Mouse (Mus musculus) heart, postnatal 0 days (tissue): ENCODE data around the gene Lman1l. TPM values are rescaled to one million over a fixed set of nuclear protein-coding genes. Genes with fewer than 3 reads are reported as not detected.

Experiments
- ATAC-seq: fragments of 200-750 bp; cut with Nextera tagmentation; 2 replicates; pipeline ENCODE4 v1.8.0; 2017; ENCODE audit warnings: low read depth, moderate number of reproducible peaks, moderate library complexity; ENCODE audit not compliant: insufficient read depth
- DNase-seq: peaks from one replicate; pipeline ENCODE4 v3.0.0-alpha.2; 2016; ENCODE audit warnings: low spot score
- H3K27ac ChIP-seq: fragments of 300-500 bp; sonication (generic); 2 replicates; pipeline ENCODE4 v1.5.1; 2014; ENCODE audit warnings: low read depth, mild to moderate bottlenecking
- H3K27me3 ChIP-seq: fragments of 300-500 bp; sonication (generic); 2 replicates; pipeline ENCODE4 v1.6.1; 2014; ENCODE audit warnings: low read length, mixed read lengths; ENCODE audit not compliant: control insufficient read depth, insufficient read depth
- H3K36me3 ChIP-seq: fragments of 300-500 bp; sonication (generic); replicated peaks from 2 replicates; pipeline ENCODE4 v1.6.1; 2014; ENCODE audit warnings: low read length, mixed read lengths; ENCODE audit not compliant: control insufficient read depth, insufficient read depth
- H3K4me1 ChIP-seq: fragments of 300-500 bp; sonication (generic); 2 replicates; pipeline ENCODE4 v1.6.1; 2014; ENCODE audit warnings: antibody characterized with exemption; ENCODE audit not compliant: control insufficient read depth, insufficient read depth
- H3K4me2 ChIP-seq: fragments of 300-500 bp; sonication (generic); 2 replicates; pipeline ENCODE4 v1.6.1; 2014; ENCODE audit warnings: low read depth, mild to moderate bottlenecking, low read length, moderate library complexity
- H3K4me3 ChIP-seq: fragments of 300-500 bp; sonication (generic); 2 replicates; pipeline ENCODE4 v1.5.1; 2014; ENCODE audit warnings: low read depth, low read length
- H3K9ac ChIP-seq: fragments of 300-500 bp; sonication (generic); replicated peaks from 2 replicates; pipeline ENCODE4 v1.6.1; 2014; ENCODE audit warnings: low read depth, low read length, mixed read lengths
- H3K9me3 ChIP-seq: fragments of 300-500 bp; sonication (generic); replicated peaks from 2 replicates; pipeline ENCODE4 v1.6.1; 2016; ENCODE audit warnings: low read length; ENCODE audit not compliant: control insufficient read depth
- CTCF ChIP-seq: IDR thresholded peaks from 2 replicates; pipeline ENCODE4 v1.5.1; 2016; ENCODE audit warnings: antibody characterized with exemption, control low read depth, low read depth
- EP300 ChIP-seq: IDR thresholded peaks from 2 replicates; pipeline ENCODE4 v1.6.1; 2016; ENCODE audit warnings: antibody characterized with exemption, low read depth
- WGBS: fragments of 180-500 bp; shearing (Covaris S2); extraction: QIAGEN DNeasy Blood & Tissue Kit; methylation state at CpG from one replicate; pipeline ENCODE4 v1.1.7; 2014; 5-methylcytosine and 5-hydroxymethylcytosine counted together
- polyA plus RNA-seq: library from polyadenylated mRNA; unstranded; fragments of >200 nt; fragmentation: Nextera tagmentation; extraction: Ambion mirVana; gene quantifications from 2 replicates; pipeline ENCODE4 v1.2.1, GENCODE M21; 2015
- total RNA-seq: library from RNA; depleted of rRNA; stranded (reverse); fragments of >200 nt; gene quantifications from 2 replicates; pipeline ENCODE4 v1.2.3, GENCODE M21; 2014; ENCODE audit warnings: low replicate concordance

Gene Lman1l
- total and polyA plus RNA-seq, 2 experiments from 2014 or later = 0.15 TPM; not detected in 1

- Histone ChIP-seq H3K27me3 (no peaks in the 10 kb centered on the region), H3K36me3 (peaks cover 57% of the 10 kb centered on the region), H3K4me3 (no peak overlapping the region), H3K9ac (no peak overlapping the region), H3K27ac (no peak overlapping the region), H3K4me2 (no peak overlapping the region), H3K4me1 (peaks cover 9% of the 10 kb centered on the region; the same call in 1 of the 2 replicates), H3K9me3 (no peaks in the 10 kb centered on the region)
- WGBS = 47% methylated on average over 5 of the region's 5 CpGs
- ATAC-seq (no peak), DNase-seq (no peak)
- TF ChIP-seq EP300 (no peak), CTCF (peak; percentile 43)
Measured at GRCm38 (mm10) chr9:57590726-57591125, 29.8 kb downstream of the Lman1l start.

- ATAC-seq (peak; percentile 84), DNase-seq (peak; percentile 70)
- Histone ChIP-seq H3K27ac (peak within 1 kb of the TSS; percentile 71), H3K4me3 (peak within 1 kb of the TSS; percentile 74), H3K27me3 (no peaks in the 10 kb centered on the region), H3K9me3 (no peaks in the 10 kb centered on the region), H3K4me1 (peaks cover 9% of the 10 kb centered on the region; the same call in 1 of the 2 replicates), H3K4me2 (peak within 1 kb of the TSS; percentile 87), H3K36me3 (peaks cover 56% of the 10 kb centered on the region), H3K9ac (peak within 1 kb of the TSS; percentile 73)
- TF ChIP-seq CTCF (peak; percentile 18; the same call in 1 of the 2 replicates), EP300 (no peak)
- WGBS = under 1% methylated on average over 56 of the region's 58 CpGs
Measured at GRCm38 (mm10) chr9:57589224-57590126, 31.1 kb downstream of the Lman1l start, which contains the start of gene Ulk3. Ulk3 (plus strand) TSS chr9:57589452.

- ATAC-seq (no peak), DNase-seq (no peak)
- TF ChIP-seq EP300 = no peak
- TF ChIP-seq CTCF = no peak
- no peak overlapping the region for H3K4me2 ChIP-seq
- 0 out of 2 replicates have a peak, but pooled peaks cover 6% of the 10 kb centered on the region for H3K4me1 ChIP-seq
- H3K9me3 ChIP-seq = no peaks in the 10 kb centered on the region
- no peak overlapping the region for H3K9ac ChIP-seq
- peaks cover 71% of the 10 kb centered on the region for H3K36me3 ChIP-seq
- no peak overlapping the region for H3K27ac ChIP-seq
- H3K27me3 ChIP-seq = no peaks in the 10 kb centered on the region
- no peak overlapping the region for H3K4me3 ChIP-seq
- 74% methylated on average over 3 of the region's 3 CpGs for WGBS
Measured at GRCm38 (mm10) chr9:57584991-57585390, 35.6 kb downstream of the Lman1l start.

- DNase-seq = no peak
- Histone ChIP-seq H3K9ac (no peak overlapping the region), H3K27ac (no peak overlapping the region), H3K4me1 (no peaks in the 10 kb centered on the region), H3K27me3 (no peaks in the 10 kb centered on the region), H3K4me2 (no peak overlapping the region), H3K9me3 (no peaks in the 10 kb centered on the region), H3K36me3 (peaks cover 59% of the 10 kb centered on the region), H3K4me3 (no peak overlapping the region)
- WGBS = 69% methylated on average over 6 of the region's 6 CpGs
- ATAC-seq = no peak
- TF ChIP-seq CTCF = no peak
- no peak for TF ChIP-seq EP300
Measured at GRCm38 (mm10) chr9:57577144-57577849, 43.3 kb downstream of the Lman1l start.

GRCm38 (mm10) chr9:57575577-57575976 lies 45.0 kb downstream of the Lman1l start:
- Histone ChIP-seq H3K27ac (no peak overlapping the region), H3K4me2 (no peak overlapping the region), H3K4me3 (no peak overlapping the region), H3K4me1 (no peaks in the 10 kb centered on the region), H3K27me3 (no peaks in the 10 kb centered on the region), H3K9ac (no peak overlapping the region), H3K9me3 (no peaks in the 10 kb centered on the region), H3K36me3 (peaks cover 42% of the 10 kb centered on the region)
- no peak for TF ChIP-seq CTCF
- TF ChIP-seq EP300 = no peak
- ATAC-seq = no peak
- DNase-seq = no peak
- 65% methylated on average over 3 of the region's 3 CpGs for WGBS
